Mouse (Mus musculus): ENCODE results near the gene Casc3.

- TF ChIP-seq POLR2A (IDR thresholded peaks at IDR 0.05; ENCODE audit: control insufficient read depth, extremely low read depth, insufficient read depth, low read length, poor library complexity), result no peak
- TF ChIP-seq CTCF (IDR thresholded peaks at IDR 0.05; ENCODE audit: borderline replicate concordance, control insufficient read depth, extremely low read depth, insufficient read depth, low read length, poor library complexity), result no peak
Measured at GRCm38 (mm10) chr11:98836128-98836527, 31.4 kb downstream of the Casc3 start.

All from thymus, adult 2 months (tissue).